Mouse (Mus musculus): ENCODE data around the gene Cdca4.

The Cdca4 gene

GRCm38 (mm10) chr12:112799237-112799970 lies 29.8 kb downstream of the Cdca4 start:
- DNase-seq (ENCODE audit: low read depth): no peak

GRCm38 (mm10) chr12:112798716-112799115 lies 30.5 kb downstream of the Cdca4 start:
- DNase-seq (ENCODE audit: low read depth): no peak

DNA sequence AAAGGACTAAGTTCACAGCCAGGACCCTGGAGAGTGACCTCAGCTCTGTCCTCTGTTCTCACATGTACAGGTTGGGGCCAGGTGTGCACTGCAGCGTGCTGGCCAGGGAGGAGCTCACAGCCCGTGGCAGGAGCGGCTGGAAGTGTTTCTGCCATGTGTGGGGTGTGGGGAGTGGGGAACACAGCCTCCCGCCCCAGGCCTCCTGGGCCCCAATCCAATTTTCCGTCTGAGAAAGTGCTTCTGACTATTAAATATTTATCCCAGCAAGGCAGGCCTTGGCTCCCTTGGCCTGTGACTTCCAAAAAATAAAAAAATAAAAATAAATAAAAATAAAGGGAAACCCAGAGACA lies 30.9 kb downstream of the Cdca4 start:
- no peak for DNase-seq (ENCODE audit: low read depth)

DNA sequence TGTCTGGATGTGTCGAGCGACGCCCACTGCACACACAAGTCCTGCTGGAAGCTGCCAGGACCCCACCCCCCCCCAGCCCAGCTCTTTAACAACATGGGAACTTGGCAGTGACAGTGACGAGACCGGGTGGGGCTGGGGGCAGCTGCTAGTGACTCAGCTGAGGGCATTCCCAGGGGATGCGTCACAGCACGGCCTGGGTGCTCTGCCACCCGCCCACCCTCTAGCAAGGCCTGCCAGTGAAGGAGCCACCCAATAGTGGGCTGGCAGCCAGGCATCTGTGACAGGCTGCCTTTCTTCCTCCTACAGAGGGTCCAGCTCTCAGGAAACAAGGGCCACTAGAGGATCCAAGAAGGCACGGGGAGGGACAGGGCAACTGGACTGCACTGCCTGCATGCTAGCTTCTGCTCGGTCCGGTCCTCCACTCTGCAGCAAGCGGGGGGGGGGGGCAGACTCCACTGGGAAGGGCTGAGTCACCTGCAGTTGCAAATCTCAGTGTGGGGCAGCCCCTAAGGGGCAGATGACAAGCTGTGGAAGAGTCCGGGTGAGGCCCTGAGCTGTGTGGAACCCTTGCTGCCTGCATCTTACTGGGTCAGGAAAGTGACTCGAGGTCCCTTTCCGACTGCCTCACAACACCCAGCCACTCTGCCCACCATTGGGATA lies 31.4 kb downstream of the Cdca4 start:
- DNase-seq (ENCODE audit: low read depth): no peak

GRCm38 (mm10) chr12:112796551-112797510 lies 32.4 kb downstream of the Cdca4 start:
- DNase-seq (ENCODE audit: low read depth): no peak

GRCm38 (mm10) chr12:112795466-112796104 lies 33.6 kb downstream of the Cdca4 start:
- no peak for DNase-seq (ENCODE audit: low read depth)

DNA sequence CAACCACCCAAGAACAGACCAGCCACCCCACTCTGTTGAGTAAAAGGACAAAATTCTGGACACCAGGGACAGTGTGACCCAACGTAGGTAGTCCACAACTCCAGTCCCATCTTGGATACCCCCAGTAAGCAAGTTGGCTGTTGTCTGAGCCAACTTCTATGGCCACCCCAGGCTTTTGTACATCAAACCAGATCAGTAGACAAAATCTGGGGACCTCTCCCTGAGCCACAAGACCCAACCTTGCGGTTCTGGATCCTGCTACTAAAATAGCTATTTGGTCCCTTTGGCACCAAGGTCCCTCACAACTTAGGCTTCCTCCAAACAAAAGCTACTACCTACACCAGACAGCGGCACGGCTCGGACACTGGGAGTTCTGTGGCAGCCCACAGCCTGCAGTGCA lies 34.2 kb downstream of the Cdca4 start:
- DNase-seq (ENCODE audit: low read depth): no peak

- no peak for DNase-seq (ENCODE audit: low read depth)
These were observed 34.8 kb downstream of the Cdca4 start for GRCm38 (mm10) chr12:112794356-112794816.

GRCm38 (mm10) chr12:112793601-112794355 lies 35.4 kb downstream of the Cdca4 start:
- no peak for DNase-seq (ENCODE audit: low read depth)

- no peak for DNase-seq (ENCODE audit: low read depth)
These were observed 38.2 kb downstream of the Cdca4 start for GRCm38 (mm10) chr12:112791026-112791425.

DNA sequence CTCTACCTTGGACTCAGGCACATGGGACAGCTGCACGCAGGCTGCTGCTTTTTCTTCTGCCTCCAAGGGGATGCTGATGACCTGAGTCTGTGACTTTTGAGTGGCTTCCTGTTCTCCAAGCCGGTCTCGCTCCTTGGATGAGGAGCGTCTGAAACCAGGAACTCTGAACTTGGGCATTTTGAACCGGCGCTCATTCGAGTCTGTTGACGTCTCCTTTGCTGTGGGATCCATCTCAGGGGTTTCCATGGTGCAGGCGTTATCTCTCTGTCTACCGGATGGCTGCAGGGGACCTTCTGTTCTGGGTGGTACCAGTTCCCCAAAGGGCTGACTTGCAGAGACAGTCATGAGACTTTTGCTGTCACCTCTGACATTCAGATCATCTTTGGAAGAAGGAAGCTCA lies 54.7 kb downstream of the Cdca4 start:
- DNase-seq (ENCODE audit: low read depth): no peak

GRCm38 (mm10) chr12:112774026-112774425 lies 55.2 kb downstream of the Cdca4 start:
- DNase-seq (ENCODE audit: low read depth): no peak

- DNase-seq (ENCODE audit: low read depth): no peak
These were observed 55.9 kb downstream of the Cdca4 start for GRCm38 (mm10) chr12:112773366-112773765.

GRCm38 (mm10) chr12:112772306-112772705 lies 56.9 kb downstream of the Cdca4 start:
- no peak for DNase-seq (ENCODE audit: low read depth)

- DNase-seq (ENCODE audit: low read depth): no peak
These were observed 58.8 kb downstream of the Cdca4 start for GRCm38 (mm10) chr12:112770396-112770795.
